14 mouse cellular contexts compared by ENCODE assay signal in the genomic region with DNA sequence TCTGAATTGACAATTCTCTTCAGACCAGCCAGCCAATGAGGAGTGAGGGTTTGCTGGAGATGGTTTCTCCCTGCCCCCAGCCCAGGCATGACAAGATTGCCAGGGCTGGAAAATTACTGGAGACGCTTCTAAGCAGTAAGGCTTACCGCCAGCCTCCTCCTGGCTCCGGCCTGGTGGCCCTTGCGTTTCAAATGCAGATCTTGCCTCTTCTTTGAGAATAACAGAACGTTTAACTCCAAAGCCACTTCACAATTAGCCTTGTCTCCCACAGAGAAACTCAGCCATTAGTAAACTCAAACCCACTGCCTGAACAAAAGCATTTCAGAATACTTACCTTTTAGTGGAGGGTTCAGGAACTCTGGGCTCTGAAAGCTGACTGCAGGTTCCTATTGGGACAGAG.
DNase-seq lines count a peak whose midpoint lies in the region; ATAC-seq and TF ChIP-seq lines count a peak whose summit lies in the region.
"Had no signal": no experiment of that assay in that cellular context is flagged by ENCODE, and none has a peak within 500 bp of the region (broad histone marks: within the 10 kb centered on the region; RNA-seq: fewer than 3 reads in every experiment).

No protein-coding gene starts in this region.

- peak overlapping the region; percentile 24 for H3K4me2 ChIP-seq in forebrain, embryonic 15.5 days (replicated peaks)
- H3K4me2 ChIP-seq in midbrain, postnatal 0 days (ENCODE audit: low read depth, low read length, poor library complexity, severe bottlenecking), result no peak overlapping the region
- H3K4me2 ChIP-seq: heart, embryonic 13.5 days; lung, embryonic 15.5 days had no signal

- 0% methylated on average over 5 of the region's 5 CpGs for WGBS in forebrain, embryonic 15.5 days
- 10% methylated on average over 5 of the region's 5 CpGs for WGBS in midbrain, postnatal 0 days
- WGBS in lung, adult 2 months, result 39% methylated on average over 5 of the region's 5 CpGs

- H3K27me3 ChIP-seq in forebrain, embryonic 15.5 days, result no peaks in the 10 kb centered on the region
- H3K27me3 ChIP-seq in midbrain, postnatal 0 days (ENCODE audit: insufficient read depth, low read length), result no peaks in the 10 kb centered on the region
- H3K27me3 ChIP-seq: lung, embryonic 15.5 days; megakaryocyte, embryonic 14.5 days had no signal

- no peak for TF ChIP-seq POLR2A in lung, adult 2 months (IDR thresholded peaks at IDR 0.05; ENCODE audit: borderline replicate concordance, extremely low read depth, low read depth, low read length)

- H3K36me3 ChIP-seq in forebrain, embryonic 15.5 days, result no peaks in the 10 kb centered on the region
- no peaks in the 10 kb centered on the region for H3K36me3 ChIP-seq in midbrain, postnatal 0 days (ENCODE audit: insufficient read depth, low read length)
- H3K36me3 ChIP-seq: heart, embryonic 13.5 days; lung, embryonic 15.5 days had no signal

- DNase-seq in left cerebral cortex, adult 18-20 months (ENCODE audit: low spot score in 2 of 2), result peak; percentile 15 to 38
- DNase-seq in left cerebral cortex, postnatal 4 days, result no peak
- DNase-seq in ZHBTc4 (ENCODE audit: low read depth, low spot score), result peak; percentile 95
- peak; percentile 31 for DNase-seq in midbrain, postnatal 0 days (ENCODE audit: low spot score)
- DNase-seq in thymus, adult 18-20 months, result no peak
- DNase-seq in lung, adult 2 months, result no peak
- no peak for DNase-seq in ovary, postnatal 36 days (ENCODE audit: low spot score)
- DNase-seq: cerebellum, adult 9-11 months; gastrocnemius, postnatal 36 days; kidney, adult 8-10 months had no signal

- H3K4me3 ChIP-seq in forebrain, embryonic 15.5 days, result no peak overlapping the region
- no peak overlapping the region for H3K4me3 ChIP-seq in midbrain, postnatal 0 days (ENCODE audit: low read depth, low read length)
- no peak overlapping the region for H3K4me3 ChIP-seq in lung, adult 2 months (replicated peaks; ENCODE audit: extremely low read depth, low read depth, low read length)
- H3K4me3 ChIP-seq: heart, embryonic 13.5 days; lung, embryonic 15.5 days; megakaryocyte, embryonic 14.5 days had no signal

- H3K9ac ChIP-seq in forebrain, embryonic 15.5 days (replicated peaks), result no peak overlapping the region
- no peak overlapping the region for H3K9ac ChIP-seq in midbrain, postnatal 0 days (replicated peaks; ENCODE audit: low read length, poor library complexity, severe bottlenecking)
- H3K9ac ChIP-seq: heart, embryonic 13.5 days; lung, embryonic 15.5 days had no signal

- no peaks in the 10 kb centered on the region for H3K9me3 ChIP-seq in forebrain, embryonic 15.5 days
- no peaks in the 10 kb centered on the region for H3K9me3 ChIP-seq in midbrain, postnatal 0 days (ENCODE audit: low read length)
- H3K9me3 ChIP-seq: heart, embryonic 13.5 days; lung, embryonic 15.5 days had no signal

- peak; percentile 69; the same call in 1 of the 2 replicates for ATAC-seq in forebrain, embryonic 15.5 days (replicated peaks)
- ATAC-seq in midbrain, postnatal 0 days (ENCODE audit: low FRiP score), result no peak

- H3K27ac ChIP-seq in forebrain, embryonic 15.5 days (replicated peaks), result no peak overlapping the region
- no peak overlapping the region for H3K27ac ChIP-seq in midbrain, postnatal 0 days (ENCODE audit: low read depth, low read length)
- H3K27ac ChIP-seq: heart, embryonic 13.5 days; lung, embryonic 15.5 days had no signal

- no peak for TF ChIP-seq CTCF in midbrain, postnatal 0 days (IDR thresholded peaks at IDR 0.05)
- no peak for TF ChIP-seq CTCF in lung, adult 2 months (IDR thresholded peaks at IDR 0.05; ENCODE audit: insufficient read depth, low read length)

- peaks cover 20% of the 10 kb centered on the region for H3K4me1 ChIP-seq in forebrain, embryonic 15.5 days
- peaks cover 2% of the 10 kb centered on the region; the same call in 1 of the 2 replicates for H3K4me1 ChIP-seq in midbrain, postnatal 0 days (ENCODE audit: insufficient read depth, low read length)
- H3K4me1 ChIP-seq in lung, adult 2 months (ENCODE audit: control insufficient read depth, insufficient read depth, low read length), result no peaks in the 10 kb centered on the region
- H3K4me1 ChIP-seq: heart, embryonic 13.5 days; lung, embryonic 15.5 days; megakaryocyte, embryonic 14.5 days had no signal

- intact Hi-C loops in left cerebral cortex, postnatal 4 days (cut with DNase I), result no loop called here

Comparison
In these comparisons a context has a peak if more than half of its experiments do, and no peak if none do; other contexts are left out.
1. DNase-seq: peak in left cerebral cortex, adult 18-20 months (2 of 2), ZHBTc4 (single experiment) and midbrain, postnatal 0 days (single experiment); none in left cerebral cortex, postnatal 4 days (single experiment), thymus, adult 18-20 months (0 of 2), lung, adult 2 months (single experiment) and ovary, postnatal 36 days (single experiment).